Mouse (Mus musculus): Measurements from ENCODE around the gene Scn3b.

Scn3b gene

GRCm38 (mm10) chr9:40332731-40333648, 64.0 kb downstream of the Scn3b start:
- in situ Hi-C loops (cut with MboI; ENCODE audit: unreplicated experiment in 2 of 2): loop anchor here (5.0 to 25.0 kb wide), 2 partner anchors 421 to 636 kb away; partner anchors contain the start of gene Olfr229 (in 1 of the 2)

- in situ Hi-C loops (cut with MboI; ENCODE audit: unreplicated experiment in 2 of 2): loop anchor here (5.0 to 25.0 kb wide), 2 partner anchors 422 to 637 kb away; partner anchors contain the start of gene Olfr229 (in 1 of the 2)
Observed at GRCm38 (mm10) chr9:40333649-40334396, 64.8 kb downstream of the Scn3b start.

- in situ Hi-C loops (cut with MboI; ENCODE audit: unreplicated experiment in 2 of 2): loop anchor here (5.0 to 25.0 kb wide), 2 partner anchors 422 to 637 kb away; partner anchors contain the start of gene Olfr229 (in 1 of the 2)
Observed at GRCm38 (mm10) chr9:40334617-40335016, 65.6 kb downstream of the Scn3b start.

- in situ Hi-C loops (cut with MboI; ENCODE audit: unreplicated experiment in 2 of 2): loop anchor here in 1 of 2 experiments (25.0 kb wide), 1 partner anchor 424 kb away; the partner anchor contains the start of gene Olfr229
Observed at GRCm38 (mm10) chr9:40336701-40337100, 67.7 kb downstream of the Scn3b start.

GRCm38 (mm10) chr9:40337131-40337820, 68.3 kb downstream of the Scn3b start:
- in situ Hi-C loops (cut with MboI; ENCODE audit: unreplicated experiment in 2 of 2): loop anchor here in 1 of 2 experiments (25.0 kb wide), 1 partner anchor 425 kb away; the partner anchor contains the start of gene Olfr229

- in situ Hi-C loops (cut with MboI; ENCODE audit: unreplicated experiment in 2 of 2): loop anchor here in 1 of 2 experiments (25.0 kb wide), 1 partner anchor 427 kb away; the partner anchor contains the start of gene Olfr229
Observed at GRCm38 (mm10) chr9:40339578-40339977, 70.6 kb downstream of the Scn3b start.

Data from v-Abl transformed pro-B cells (cell line).